Mouse (Mus musculus) thymus, postnatal 36 days (tissue): ENCODE data around the gene Ing2.

Experiments
- DNase-seq, 2 experiments: peaks; one replicate each; pipeline ENCODE4 v3.0.0; 2022; ENCODE audit warnings: mixed read lengths in 2 of 2

The Ing2 gene

DNA sequence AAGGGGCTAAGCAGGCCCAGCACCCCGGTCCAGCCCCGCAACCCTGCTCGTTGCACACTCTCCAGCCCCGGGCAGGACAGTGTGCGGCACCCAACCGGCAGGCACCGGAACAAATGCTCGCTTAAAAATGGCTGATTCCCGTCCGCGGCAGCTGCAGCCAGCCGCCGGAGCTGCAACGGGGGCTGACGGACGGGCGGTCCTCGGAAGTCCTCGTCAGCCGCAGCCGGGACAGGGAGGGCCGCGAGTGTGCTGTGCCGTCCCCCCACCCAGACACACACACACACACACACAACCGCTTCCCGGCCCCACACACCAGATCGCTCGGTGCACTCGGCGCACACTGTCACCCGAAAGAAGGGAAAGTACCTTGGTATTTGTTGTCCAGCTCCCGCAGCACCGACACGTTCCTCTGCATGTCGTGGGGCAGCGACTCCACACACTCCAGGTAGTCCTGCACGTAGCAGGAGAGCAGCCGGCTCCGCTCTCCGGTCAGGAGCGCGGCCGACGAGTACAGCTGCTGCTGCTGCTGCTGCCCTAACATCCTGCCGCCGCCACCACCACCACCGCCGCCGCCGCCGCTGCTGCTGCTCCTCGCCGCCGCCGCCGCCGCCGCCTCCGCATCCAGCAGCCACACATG lies 1.1 kb downstream of the Ing2 start:
- peak in 1 of 2 experiments; percentile 62 for DNase-seq

DNA sequence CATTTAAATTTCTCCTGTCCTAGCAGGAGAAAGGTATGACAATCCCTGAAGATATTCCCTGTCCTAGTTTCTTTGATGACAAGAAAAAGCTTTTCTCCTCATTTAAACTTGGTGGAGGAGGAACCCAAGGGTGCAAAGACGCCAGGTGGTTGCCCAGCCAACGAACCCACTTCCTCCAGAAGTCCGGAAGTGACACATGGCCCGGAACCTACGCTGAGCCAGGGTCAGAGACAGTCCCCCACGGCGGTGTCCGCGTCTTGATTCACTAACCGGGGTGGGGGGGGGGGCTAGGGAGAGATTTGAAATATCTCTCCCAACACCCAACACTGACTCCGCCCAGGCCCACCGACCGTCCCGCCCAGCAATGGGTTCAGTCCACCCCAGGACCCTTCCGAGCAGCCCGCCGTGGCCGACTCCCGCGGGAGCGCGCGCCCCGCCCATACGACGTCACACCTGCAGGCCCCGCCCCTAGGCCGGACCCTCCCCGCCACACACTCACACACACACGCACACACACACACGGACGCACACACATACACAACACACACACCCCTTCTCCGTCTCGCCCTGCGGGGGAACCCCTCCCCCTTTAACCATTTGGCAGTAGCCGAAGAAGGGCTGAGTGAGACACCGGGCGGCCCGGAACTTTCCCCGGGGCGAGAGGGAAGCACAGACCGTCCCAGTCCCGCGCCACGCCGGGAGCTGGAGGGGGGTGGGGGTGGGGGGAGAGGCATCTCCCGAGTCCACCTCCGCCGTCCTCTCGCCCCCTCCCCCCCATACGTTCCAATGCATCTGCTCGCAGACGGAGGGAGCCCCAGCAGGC lies 1.8 kb downstream of the Ing2 start:
- DNase-seq = peak; percentile 89 to 93

DNA sequence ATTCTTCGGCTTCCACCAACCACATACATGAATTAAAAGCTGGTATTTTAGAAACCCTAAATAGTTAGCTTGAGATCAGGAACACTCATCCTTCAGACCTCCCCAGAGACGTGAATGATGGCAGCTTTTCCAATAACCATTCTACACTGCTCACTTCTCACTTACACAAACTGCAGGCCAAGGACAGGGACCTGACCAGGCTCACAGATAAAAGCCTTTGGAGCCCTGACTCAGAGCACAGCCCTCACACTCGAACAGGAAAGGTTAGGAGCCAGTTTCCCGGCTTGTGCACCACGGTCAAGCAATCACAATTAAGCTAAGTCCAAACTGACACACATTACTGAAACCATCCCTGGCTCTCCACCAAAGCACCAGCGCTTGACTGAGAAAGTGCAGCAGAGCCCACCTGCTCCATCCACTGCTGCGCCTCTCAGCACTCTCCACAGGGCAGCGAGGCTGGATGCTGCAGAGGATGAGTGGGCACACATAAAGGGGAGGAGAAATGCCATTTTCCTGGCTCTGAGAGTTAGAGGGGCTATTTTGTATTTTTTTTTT lies 11.0 kb downstream of the Ing2 start:
- DNase-seq = no peak

DNA sequence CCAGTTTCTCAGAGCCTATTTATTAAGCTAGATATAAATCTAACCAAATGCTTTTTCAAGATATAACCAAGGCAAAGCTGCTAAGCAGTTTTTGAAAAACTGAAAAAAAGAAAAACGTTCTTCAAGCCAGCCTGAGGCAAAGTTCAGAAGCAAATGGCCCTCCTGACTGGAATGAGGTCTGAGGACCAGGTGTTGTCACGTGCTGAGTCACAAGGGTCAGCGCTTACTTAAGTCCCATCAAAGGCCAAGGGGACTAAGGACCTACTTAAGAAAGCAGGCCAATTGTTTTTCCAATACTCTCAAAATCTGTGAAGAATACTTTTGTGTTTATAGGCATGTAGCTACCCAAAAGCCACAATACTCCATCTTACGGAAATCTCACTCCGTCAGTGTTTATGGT lies 12.2 kb downstream of the Ing2 start:
- no peak for DNase-seq

DNA sequence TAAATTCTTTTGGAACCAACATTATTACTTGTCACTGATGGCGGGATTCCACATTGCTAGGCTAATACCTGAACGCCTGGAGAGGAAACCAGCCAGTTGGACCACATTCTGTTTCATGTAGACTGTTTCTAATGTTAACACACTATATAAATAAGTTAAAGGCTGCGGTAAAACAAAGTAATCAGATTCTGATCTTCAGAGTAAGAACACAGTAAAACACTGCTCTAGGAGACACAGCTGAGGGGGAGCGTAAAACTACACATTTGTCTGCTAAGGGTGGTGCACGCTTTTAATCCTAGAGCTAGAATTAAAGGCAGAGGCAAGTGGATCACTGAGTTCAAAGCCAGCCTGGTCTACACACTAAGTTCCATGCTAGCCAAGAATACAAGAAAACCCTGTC lies 12.6 kb downstream of the Ing2 start:
- DNase-seq = no peak

DNA sequence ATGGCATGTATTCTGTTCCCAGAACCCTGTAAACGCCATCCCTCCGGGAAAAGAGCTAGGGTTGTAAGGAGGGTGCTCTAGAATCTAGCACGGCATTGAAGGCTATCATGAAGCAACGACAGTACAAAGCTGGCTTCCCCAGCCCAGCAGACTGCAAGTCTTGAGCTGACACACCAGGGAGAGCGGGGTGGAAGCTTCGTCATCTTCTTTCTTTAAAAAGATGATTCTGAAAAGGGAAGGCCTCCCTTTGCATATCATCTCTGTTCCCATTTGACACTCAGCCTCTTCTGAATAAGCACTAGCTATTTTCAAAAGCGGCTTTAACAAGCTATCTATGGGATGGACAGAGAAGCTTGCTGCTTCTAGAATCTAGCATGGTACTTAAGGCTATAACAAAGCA lies 15.0 kb downstream of the Ing2 start:
- DNase-seq = no peak

DNA sequence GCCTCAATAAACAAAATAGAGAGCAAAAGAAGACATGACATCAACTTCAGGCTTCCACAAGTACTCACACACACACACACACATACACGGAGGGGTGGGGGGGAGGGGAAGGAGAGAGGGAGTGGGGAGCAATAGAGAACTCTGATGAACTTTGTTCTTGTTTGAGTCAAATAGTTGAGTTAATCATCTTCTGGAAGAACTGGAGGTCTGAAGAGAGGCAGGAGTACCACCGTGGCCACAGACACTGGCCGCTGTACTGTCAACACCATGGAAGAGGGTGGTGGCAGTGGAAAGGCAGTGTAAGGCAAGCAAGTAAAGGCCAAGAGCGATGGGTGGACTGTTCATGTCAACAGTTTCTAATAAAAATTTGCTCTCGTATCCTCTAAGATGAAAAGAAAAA lies 15.9 kb downstream of the Ing2 start:
- no peak for DNase-seq

DNA sequence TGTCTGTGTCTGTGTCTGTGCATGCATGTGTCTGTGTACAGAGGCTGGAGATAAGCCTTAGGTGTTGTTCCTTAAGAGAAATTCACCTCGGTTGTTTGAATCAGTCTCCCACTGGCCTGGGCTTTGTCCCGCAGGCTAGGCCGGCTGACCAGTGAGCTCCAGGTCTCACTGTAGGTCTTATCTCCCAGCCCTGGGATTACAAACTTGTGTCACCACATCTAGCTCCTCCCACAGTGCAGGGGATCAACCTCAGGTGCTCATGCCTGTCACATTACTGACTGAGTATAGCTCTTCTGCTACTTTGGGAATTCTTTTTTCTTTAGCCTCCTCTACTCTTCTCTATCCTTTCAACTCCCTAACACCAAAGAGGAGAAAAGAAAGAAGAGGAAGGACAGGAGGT lies 20.9 kb downstream of the Ing2 start:
- no peak for DNase-seq

DNA sequence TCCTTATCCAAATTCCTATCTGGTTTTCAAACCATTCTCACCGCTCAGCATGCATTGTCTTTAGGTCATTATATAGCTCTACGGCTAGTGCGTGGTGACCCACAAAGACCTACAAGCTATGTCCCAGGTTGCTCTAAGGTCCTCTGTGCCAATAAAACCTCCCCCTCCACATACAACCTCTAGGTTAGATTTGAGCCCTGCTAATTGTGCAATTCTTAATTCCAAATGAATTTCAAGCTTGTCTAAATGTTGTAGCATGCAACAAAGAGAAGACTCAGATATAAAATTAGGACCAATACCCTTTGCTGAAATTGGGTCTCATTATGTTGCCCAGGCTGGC lies 22.6 kb downstream of the Ing2 start:
- no peak for DNase-seq

DNA sequence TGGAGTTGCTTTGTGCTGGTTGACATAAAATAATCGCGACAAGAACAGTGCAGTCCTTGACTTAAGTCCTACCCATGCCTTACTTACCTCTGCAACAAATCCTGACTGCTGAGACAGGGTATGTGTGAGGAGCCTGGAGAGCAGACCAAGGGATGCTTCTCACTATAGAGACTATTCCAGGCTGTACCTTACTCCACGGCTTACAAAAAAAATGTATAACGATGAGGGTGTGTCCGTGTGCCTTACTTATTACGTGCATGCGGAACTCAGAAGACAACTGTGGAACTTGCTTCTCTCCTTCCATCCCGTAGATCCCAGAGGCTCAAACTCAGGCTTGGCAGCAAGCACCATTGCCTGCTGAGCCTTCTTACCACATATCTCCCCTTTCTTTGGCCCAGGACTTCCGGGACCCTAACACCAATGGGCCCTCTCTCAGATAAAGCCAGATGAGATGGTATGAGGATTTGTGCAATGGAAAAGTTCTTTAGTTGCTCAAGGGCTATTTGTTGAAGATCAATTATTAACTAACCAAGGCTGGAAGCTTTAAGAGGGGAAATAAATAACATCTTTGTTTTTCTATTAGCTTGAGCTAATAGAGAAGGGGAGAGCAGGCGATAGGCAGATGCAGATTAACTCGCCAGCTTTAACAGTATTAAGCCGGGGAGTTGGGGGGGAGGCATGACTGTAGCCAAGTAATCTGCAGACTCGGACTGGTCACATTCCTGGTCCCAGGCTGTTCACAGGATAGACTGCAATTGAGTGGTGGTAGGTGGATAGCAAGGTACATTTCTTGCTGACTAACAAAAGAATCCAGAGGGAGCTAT lies 23.2 kb downstream of the Ing2 start:
- no peak for DNase-seq

DNA sequence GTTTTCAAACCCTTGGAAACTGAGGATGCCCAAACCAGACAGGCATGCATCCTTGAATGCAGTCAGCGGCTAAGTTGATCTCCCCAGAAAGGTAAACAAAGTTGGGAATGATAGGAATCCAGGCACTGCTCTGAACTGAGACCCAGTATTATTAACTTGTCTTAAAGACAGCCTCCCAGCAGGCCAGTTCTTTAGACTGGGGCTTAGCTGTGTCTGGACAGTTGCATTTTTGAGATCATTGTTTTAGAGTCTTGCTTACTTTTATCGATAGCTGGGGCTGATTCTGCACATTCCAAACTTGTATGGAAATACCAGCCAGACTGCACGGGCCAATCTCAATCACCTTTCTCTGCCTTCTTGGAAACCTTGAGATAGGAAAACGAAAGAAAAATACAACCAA lies 24.5 kb downstream of the Ing2 start:
- DNase-seq = no peak

DNA sequence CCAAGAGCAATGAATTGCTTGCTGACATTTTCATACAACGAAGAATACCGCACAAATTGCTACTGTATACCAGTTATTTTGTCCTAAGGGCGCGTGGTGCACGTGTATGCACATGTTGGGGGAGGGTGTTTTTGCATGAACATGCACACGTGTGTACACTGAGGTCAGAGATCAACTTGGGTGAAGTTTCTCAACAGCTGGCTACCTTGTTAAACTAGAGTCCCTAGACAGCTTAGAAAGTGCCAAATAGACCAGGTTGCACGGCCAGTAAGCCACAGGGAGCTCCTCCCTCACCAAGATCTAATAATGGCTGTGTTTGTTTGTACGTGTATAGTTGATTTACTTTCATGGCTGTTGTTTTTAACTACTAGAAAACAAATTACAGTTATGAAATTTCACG lies 25.8 kb downstream of the Ing2 start:
- no peak for DNase-seq

DNA sequence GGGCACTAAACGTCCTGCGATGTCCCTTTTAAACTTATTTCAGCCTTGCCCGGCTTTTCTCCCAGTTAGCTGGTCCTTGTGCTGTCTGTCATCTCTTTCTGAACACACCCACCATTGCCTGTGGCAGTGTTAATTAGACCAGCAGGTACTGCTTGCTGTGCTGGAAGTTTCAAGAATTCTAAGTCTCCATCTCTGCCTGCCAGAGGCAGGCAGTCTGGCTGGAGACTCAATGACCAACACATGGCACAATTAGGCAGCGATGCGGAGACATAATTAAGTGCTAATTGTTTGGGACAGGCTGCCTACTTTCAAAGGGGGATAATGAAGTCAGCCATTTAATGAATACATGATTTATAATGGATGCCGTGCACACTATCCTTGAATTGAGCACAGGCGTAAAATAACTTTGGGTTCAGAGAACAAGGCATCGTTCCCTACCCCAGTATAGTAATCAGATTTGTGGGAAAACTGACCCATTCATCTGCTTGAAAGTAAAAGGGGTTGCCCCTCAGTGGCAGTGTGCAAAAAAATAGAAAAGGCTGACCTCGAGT lies 32.8 kb downstream of the Ing2 start:
- no peak for DNase-seq

DNA sequence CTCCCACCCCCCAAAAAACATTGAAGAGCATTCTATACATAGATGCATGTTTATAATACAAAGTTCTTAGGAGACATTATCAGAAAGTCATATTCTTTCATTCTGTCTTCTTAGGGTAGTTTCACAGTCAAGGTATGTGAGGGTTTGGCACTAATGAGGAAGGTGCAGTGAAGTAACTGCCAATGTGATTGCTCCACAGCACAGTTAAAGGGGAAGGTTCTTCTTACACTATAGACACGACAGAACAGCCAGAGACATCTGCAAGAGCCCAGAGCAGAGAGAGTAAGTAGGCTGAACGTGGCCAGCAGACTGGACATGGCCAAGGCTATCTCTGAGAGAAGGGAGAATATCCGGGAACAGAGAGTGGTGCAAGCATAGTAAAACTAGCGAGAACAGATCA lies 38.2 kb downstream of the Ing2 start:
- no peak for DNase-seq

DNA sequence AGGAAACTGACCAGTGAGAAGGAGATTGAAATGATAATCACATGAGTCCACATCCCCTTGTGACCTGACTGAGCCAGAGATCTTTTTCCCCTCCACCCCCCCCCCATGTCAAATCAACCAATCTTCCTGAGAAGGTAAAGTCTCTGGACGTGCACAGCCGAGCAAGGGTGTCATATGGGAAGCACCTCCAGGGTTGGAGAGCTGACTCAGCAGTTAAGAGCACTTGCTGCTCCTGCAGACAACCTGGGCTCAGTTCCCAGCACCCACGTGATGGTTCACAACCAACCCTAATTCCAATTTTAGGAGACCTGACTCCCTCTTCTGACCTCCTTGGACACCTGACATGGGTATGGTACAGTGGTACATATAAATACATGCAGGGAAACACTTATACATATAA lies 39.3 kb downstream of the Ing2 start:
- DNase-seq = no peak

DNA sequence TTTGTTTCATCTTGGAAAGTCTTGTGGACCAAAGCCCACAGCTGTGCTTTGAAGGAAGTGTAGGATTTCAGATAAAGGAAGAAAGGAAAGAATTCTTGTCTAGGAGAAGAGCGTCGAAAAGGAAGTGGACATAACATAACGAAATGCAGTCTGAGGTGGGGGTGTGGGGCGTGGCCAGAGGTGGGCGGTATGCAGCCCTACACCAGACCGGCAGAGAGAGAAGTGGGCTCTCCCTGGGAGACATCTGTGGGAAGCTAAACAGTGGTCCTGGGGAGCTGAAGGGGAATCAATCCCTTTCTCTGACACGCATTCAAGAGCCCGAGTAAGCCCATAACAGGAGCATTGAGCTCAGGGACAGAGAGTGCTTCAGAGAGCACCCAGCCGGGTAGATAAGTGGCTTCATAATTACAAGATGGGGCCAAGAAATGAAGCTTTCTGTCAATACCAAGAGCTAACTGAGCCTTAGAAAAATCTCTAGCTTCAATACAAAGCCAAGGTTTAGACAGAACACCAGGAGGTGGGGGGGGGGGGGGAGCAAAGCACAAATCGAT lies 40.5 kb downstream of the Ing2 start:
- peak; percentile 16 to 35 for DNase-seq

DNA sequence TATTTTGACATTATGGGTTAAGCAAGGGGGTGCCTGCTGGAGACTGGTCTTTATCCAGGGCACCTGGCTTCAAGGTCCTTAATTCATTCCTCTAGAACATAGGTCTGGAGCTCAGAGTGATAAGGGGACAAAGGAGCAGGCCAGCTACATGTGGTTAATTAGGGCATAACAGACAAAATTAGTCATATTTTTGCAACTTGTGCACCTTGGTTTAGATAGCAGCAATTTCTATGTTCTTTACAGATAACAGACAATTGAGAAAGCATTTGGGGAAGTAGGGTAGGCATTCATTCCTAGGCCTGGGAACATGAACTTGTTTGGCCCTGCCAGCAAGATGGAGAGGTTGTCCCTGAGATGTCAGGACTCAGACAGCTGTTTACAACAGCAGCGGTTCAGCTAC lies 54.2 kb downstream of the Ing2 start:
- DNase-seq = no peak
